28 mouse cellular contexts compared by ENCODE assay signal in the genomic region with DNA sequence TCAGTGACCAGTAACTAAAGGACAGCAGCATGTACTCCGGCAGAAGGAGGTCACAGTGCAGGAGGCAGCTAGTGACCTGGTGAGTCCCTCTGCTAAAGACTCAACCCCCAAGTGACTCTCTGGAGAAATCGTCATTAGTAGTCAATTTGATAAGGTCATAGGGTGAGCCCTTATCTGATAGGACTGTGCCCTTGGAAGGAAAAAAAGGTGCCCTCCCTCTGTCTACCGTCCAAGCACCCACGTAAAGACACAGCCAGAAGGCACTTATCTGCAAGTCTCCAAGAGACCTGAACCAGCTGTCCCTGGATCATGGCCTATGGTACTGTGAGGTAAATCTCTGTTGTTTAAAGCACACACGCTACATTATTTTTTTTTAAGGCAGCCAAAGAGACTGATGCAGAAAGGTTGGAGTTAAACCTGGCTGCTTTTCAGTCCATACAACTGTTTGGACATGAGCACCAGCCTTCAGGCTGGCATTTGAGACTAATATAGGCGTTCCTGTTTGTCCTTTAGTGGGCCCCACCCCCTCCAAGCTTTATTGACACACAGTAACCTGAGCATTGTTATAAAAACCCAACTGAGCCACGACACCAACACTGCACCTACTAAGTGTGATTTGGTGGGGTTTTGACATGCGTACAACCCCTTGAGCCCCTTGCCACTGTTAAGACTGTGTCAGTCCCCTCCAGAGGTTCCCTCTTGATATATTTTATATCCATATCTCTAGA. TPM values are rescaled to one million over a fixed set of nuclear protein-coding genes. Genes with fewer than 3 reads are reported as not detected.
DNase-seq lines count a peak whose midpoint lies in the region; ATAC-seq and TF ChIP-seq lines count a peak whose summit lies in the region.
"Had no signal": no experiment of that assay in that cellular context is flagged by ENCODE, and none has a peak within 500 bp of the region (broad histone marks: within the 10 kb centered on the region; RNA-seq: fewer than 3 reads in every experiment).

No protein-coding gene starts in this region.

- H3K27ac ChIP-seq in gastrocnemius, adult 2 months, result peak overlapping the region; percentile 73
- no peak overlapping the region for H3K27ac ChIP-seq in stomach, embryonic 15.5 days
- no peak overlapping the region for H3K27ac ChIP-seq in forebrain, embryonic 10.5 days
- H3K27ac ChIP-seq: embryonic facial prominence, embryonic 12.5 days; heart, embryonic 13.5 days; hindbrain, embryonic 14.5 days; layer of hippocampus, adult 2 months; limb, embryonic 10.5 days; limb, embryonic 15.5 days; lung, embryonic 15.5 days; neural tube, embryonic 15.5 days had no signal

- no peaks in the 10 kb centered on the region for H3K4me1 ChIP-seq in stomach, embryonic 15.5 days
- H3K4me1 ChIP-seq in forebrain, embryonic 10.5 days, result peaks cover 9% of the 10 kb centered on the region

- intact Hi-C loops in gastrocnemius, adult 2 months (cut with DNase I), result no loop called here
- intact Hi-C loops in gastrocnemius, postnatal 36 days (cut with DNase I), result no loop called here

- no peaks in the 10 kb centered on the region for H3K36me3 ChIP-seq in stomach, embryonic 15.5 days
- no peaks in the 10 kb centered on the region for H3K36me3 ChIP-seq in forebrain, embryonic 10.5 days (replicated peaks)
- H3K36me3 ChIP-seq: embryonic facial prominence, embryonic 12.5 days; heart, embryonic 13.5 days; limb, embryonic 10.5 days; lung, embryonic 15.5 days had no signal

- no peaks in the 10 kb centered on the region for H3K27me3 ChIP-seq in stomach, embryonic 15.5 days (replicated peaks)
- H3K27me3 ChIP-seq in forebrain, embryonic 10.5 days (ENCODE audit: poor library complexity, severe bottlenecking), result no peaks in the 10 kb centered on the region
- H3K27me3 ChIP-seq: CH12.LX; embryonic facial prominence, embryonic 12.5 days; limb, embryonic 15.5 days; lung, embryonic 15.5 days; neural tube, embryonic 15.5 days had no signal

- no peak for DNase-seq in gastrocnemius, adult 2 months
- DNase-seq in gastrocnemius, postnatal 36 days, result no peak
- peak; percentile 38 for DNase-seq in urinary bladder, postnatal 14 days (ENCODE audit: low spot score)
- no peak for DNase-seq in urinary bladder, adult 18-20 months (ENCODE audit: low spot score in 2 of 2)
- no peak for DNase-seq in forebrain, embryonic 10.5 days (ENCODE audit: extremely low spot score, low spot score)
- no peak for DNase-seq in layer of hippocampus, postnatal 25 days (ENCODE audit: extremely low spot score in 1 of 2, low spot score in 1 of 2)
- no peak for DNase-seq in adipocyte (ENCODE audit: low spot score)
- DNase-seq: adrenal gland, postnatal 25 days; cerebellum, adult 11-12 months; cerebellum, adult 9-11 months; embryo, embryonic 11 days; heart, postnatal 10 days; kidney, adult 2 months; kidney, postnatal 36 days; midbrain, embryonic 14.5 days; right cerebral cortex, postnatal 25 days had no signal

- no peaks in the 10 kb centered on the region for H3K9me3 ChIP-seq in stomach, embryonic 15.5 days
- H3K9me3 ChIP-seq in forebrain, embryonic 10.5 days, result no peaks in the 10 kb centered on the region
- H3K9me3 ChIP-seq: embryonic facial prominence, embryonic 12.5 days; heart, embryonic 13.5 days; limb, embryonic 10.5 days; limb, embryonic 15.5 days; lung, embryonic 15.5 days; neural tube, embryonic 15.5 days had no signal

- no peak overlapping the region for H3K4me2 ChIP-seq in stomach, embryonic 15.5 days
- H3K4me2 ChIP-seq: embryonic facial prominence, embryonic 12.5 days; heart, embryonic 13.5 days; hindbrain, embryonic 14.5 days; limb, embryonic 15.5 days; lung, embryonic 15.5 days; neural tube, embryonic 15.5 days had no signal

- WGBS in stomach, embryonic 15.5 days, result 54% methylated on average over 8 of the region's 8 CpGs
- WGBS in forebrain, embryonic 10.5 days, result 78% methylated on average over 8 of the region's 8 CpGs

- ATAC-seq in stomach, embryonic 15.5 days (ENCODE audit: insufficient read depth, low FRiP score, low read depth), result 0 out of 2 replicates have a peak, but pooled peaks have one; percentile 38
- ATAC-seq: forebrain, embryonic 16.5 days had no signal

- no peak overlapping the region for H3K4me3 ChIP-seq in gastrocnemius, adult 2 months
- H3K4me3 ChIP-seq in stomach, embryonic 15.5 days (replicated peaks), result no peak overlapping the region
- H3K4me3 ChIP-seq in forebrain, embryonic 10.5 days, result no peak overlapping the region
- H3K4me3 ChIP-seq: embryonic facial prominence, embryonic 12.5 days; heart, embryonic 13.5 days; layer of hippocampus, adult 2 months; limb, embryonic 10.5 days; limb, embryonic 15.5 days; lung, embryonic 15.5 days; neural tube, embryonic 15.5 days had no signal

- TF ChIP-seq CTCF in gastrocnemius, adult 2 months (IDR thresholded peaks at IDR 0.05), result no peak

- H3K9ac ChIP-seq in stomach, embryonic 15.5 days, result no peak overlapping the region
- H3K9ac ChIP-seq: embryonic facial prominence, embryonic 12.5 days; heart, embryonic 13.5 days; hindbrain, embryonic 14.5 days; limb, embryonic 15.5 days; lung, embryonic 15.5 days; neural tube, embryonic 15.5 days had no signal

RNA-seq across cellular contexts. Expression of gene Dop1b, which starts 13.9 kb away (rescaled TPM):
- total RNA-seq in gastrocnemius, adult 2 months (2021), result 10 to 100 TPM; 28.6 to 48.7 TPM
- total RNA-seq in gastrocnemius, postnatal 36 days (2021), result 10 to 100 TPM; 36.7 to 38.3 TPM
- polyA plus RNA-seq in stomach, embryonic 15.5 days (2015; fragmentation: Nextera tagmentation; extraction: Ambion mirVana), result 17.8 and 20.5 TPM in 2 replicates
- 5.5 and 6.5 TPM in 2 replicates for polyA plus RNA-seq in forebrain, embryonic 10.5 days (2016; fragmentation: Nextera tagmentation; extraction: Ambion mirVana)
- 100 to 1,000 TPM; 101 to 104 TPM for total RNA-seq in layer of hippocampus, postnatal 25 days (2021)

RNA-seq across cellular contexts. Expression of gene Cbr3, which starts 42.6 kb away (rescaled TPM):
- total RNA-seq in gastrocnemius, adult 2 months (2021), result 1 to 10 TPM; 1.8 to 2.3 TPM
- 1 to 10 TPM; 1.3 to 1.8 TPM for total RNA-seq in gastrocnemius, postnatal 36 days (2021)
- 13.8 and 18.6 TPM in 2 replicates for polyA plus RNA-seq in stomach, embryonic 15.5 days (2015; fragmentation: Nextera tagmentation; extraction: Ambion mirVana)
- polyA plus RNA-seq in forebrain, embryonic 10.5 days (2016; fragmentation: Nextera tagmentation; extraction: Ambion mirVana), result 0.62 and 0.92 TPM in 2 replicates
- 10 to 100 TPM; 18.1 to 19.7 TPM for total RNA-seq in layer of hippocampus, postnatal 25 days (2021)
- total RNA-seq: hematopoietic stem cell, adult 5-6 weeks had no signal

Comparison
In these comparisons a context has a peak if more than half of its experiments do, and no peak if none do; other contexts are left out.
1. RNA of gene Cbr3, which starts 42.6 kb away (total RNA-seq): 18.1 to 19.7 TPM in layer of hippocampus, postnatal 25 days; 1.8 to 2.3 TPM in gastrocnemius, adult 2 months and 1.3 to 1.8 TPM in gastrocnemius, postnatal 36 days; every median in the first group is over 4 times any median in the second.